Mouse (Mus musculus) adipose tissue, adult 10 weeks (tissue): Measurements from ENCODE around the gene Lrguk. TPM values are rescaled to one million over a fixed set of nuclear protein-coding genes. Genes with fewer than 3 reads are reported as not detected.

Experiments used
- polyA plus RNA-seq: library from polyadenylated mRNA; stranded (reverse); fragments of 350-450 nt; fragmentation: Illumina TruSeq; extraction: RNeasy Lipid Tissue Mini Kit (QIAGEN cat#74804); gene quantifications from one replicate; pipeline ENCODE4 v1.2.3, GENCODE M21; 2014; ENCODE audit warnings: low read depth, low replicate concordance

Lrguk gene
- 3.9 TPM for polyA plus RNA-seq

DNA sequence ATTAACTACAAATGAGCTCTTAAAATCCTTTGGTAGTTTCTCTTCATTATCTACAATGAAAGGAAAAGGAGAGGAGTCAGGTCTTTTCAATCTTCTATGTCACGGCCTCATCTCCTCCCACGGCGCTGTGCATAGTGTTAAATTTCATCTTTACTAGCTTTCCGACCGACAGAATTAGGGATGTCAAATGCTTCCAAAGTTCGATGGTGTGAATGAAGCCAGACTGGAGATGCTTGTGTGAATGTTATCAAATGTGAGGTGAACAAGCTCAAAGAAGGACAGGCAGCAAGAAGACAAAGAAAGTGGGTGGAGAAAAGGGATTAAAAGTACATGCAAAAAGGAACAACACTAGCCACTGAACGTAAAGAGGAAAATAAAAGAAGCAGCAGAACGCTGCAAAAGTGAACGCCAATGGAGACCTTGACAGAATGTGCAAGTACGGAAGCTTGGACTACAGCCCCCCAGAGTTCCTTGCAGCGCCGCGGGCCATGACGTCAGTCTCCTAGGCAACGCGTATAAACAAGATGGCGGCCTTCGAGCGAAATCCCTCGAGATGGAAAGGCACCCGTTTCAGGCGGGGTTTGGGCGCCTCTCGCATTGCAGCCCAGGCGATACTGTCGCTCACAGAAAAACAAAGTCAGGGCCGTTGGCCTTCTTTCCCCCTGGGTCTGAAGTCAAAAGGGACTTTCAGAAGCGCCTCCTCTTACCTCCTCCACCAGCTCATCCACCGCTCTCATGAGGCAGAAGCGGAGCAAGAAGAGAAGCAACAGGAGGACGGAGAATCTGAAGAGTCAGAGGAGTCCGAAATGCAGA lies at the start of gene Lrguk:
Gene Lrguk (plus strand): TSS at position 516 of the 813 bp plus-strand sequence.

GRCm38 (mm10) chr6:34176864-34177247 lies 147.6 kb downstream of the Lrguk start, which contains the start of gene Slc35b4:
TSS of gene Slc35b4 (minus strand) at chr6:34177111.

Other genes starting within 250 kb of the Lrguk start
- gene Slc35b4, start 147.7 kb downstream of the Lrguk start, polyA plus RNA-seq, result 52.8 TPM